Mouse (Mus musculus) embryonic fibroblast, embryonic 13.5 days (primary cell): ENCODE measurements around the gene Tmem100.

ENCODE experiments used
- CTCF ChIP-seq: IDR thresholded peaks from 2 replicates; pipeline ENCODE4 v1.5.1; 2011; ENCODE audit warnings: mild to moderate bottlenecking, control low read depth, low read length, moderate library complexity, borderline replicate concordance; ENCODE audit not compliant: insufficient read depth
- POLR2A ChIP-seq: IDR thresholded peaks from 2 replicates; pipeline ENCODE4 v1.6.1; 2011; ENCODE audit warnings: low read depth, mild to moderate bottlenecking, control low read depth, low read length, moderate library complexity

DNA sequence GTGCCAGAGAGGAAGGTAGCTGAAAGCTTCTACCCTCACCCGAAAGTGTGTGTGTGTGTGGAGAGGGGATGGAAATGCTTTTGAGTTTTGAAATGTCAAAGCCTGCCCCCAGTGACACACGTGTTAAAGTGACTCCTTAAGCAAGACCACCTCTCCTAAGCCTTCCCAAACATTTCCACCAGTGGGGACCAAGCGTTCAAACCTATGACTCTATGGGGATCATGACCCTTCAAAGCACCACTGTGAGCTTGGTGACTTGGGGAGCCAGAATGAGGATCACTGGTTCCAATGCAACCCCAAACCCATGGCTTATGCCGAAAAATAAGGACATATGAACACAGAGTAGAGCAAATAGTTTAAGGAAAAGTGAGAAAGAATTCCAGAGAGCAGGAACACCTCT, 33.7 kb upstream of the Tmem100 start:
- TF ChIP-seq CTCF (no peak), POLR2A (no peak)
